ENCODE assay signal across 11 mouse cellular contexts in the genomic region with DNA sequence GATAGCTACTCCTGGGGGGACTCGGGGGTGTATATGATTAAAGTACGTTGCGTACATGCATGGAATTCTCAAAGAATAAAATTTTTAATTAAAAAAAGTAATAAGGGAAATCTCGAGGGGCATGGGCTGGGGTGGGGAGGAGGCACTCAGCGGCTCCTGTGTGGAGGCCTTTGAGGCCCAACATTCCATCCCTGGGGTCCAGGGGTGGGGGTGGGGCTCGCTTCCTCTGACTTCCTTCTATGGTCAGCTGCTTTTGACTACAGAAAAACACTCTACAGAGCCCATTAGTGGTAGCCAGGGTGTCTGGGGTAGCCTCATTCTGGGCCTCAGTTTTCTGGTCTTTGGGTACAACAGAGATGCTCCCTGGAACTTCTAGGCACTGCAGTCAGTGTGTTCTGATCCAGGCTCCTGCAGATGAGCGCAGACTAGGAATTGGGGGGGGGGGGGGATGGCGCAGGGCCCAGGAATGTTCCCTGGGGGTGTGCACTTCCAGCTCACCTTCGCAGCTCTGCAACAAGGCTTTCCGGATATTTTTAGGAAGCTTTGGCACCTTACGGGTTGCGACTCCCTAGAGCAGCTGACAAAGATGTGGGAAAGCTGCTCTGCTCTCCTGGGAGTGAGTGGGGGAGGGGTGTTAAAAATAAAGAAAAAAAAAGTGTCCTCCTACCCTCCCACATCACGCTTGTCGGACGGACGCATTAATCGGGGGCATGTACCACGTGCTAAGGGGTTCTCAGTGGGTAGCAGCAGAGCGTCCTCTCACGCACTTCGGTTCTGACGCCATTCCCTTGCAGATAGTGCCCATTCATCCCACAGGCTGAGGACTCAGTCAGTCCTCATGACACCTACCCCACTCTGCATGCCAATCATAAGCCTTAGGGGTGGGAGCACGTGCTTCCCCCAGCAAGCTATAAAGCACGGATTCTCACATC.
DNase-seq lines count a peak whose midpoint lies in the region; ATAC-seq and TF ChIP-seq lines count a peak whose summit lies in the region.
"Had no signal": no experiment of that assay in that cellular context is flagged by ENCODE, and none has a peak within 500 bp of the region (broad histone marks: within the 10 kb centered on the region; RNA-seq: fewer than 3 reads in every experiment).

No protein-coding gene starts in this region.

- peaks cover 5% of the 10 kb centered on the region for H3K4me1 ChIP-seq in kidney, embryonic 14.5 days (ENCODE audit: control insufficient read depth, insufficient read depth, low read length)
- H3K4me1 ChIP-seq in kidney, adult 2 months (ENCODE audit: control insufficient read depth, insufficient read depth, low read length), result peaks cover 2% of the 10 kb centered on the region; the same call in 1 of the 2 replicates
- peaks cover 8% of the 10 kb centered on the region for H3K4me1 ChIP-seq in testis, adult 2 months (ENCODE audit: control insufficient read depth, insufficient read depth, low read length)
- H3K4me1 ChIP-seq in limb, embryonic 11.5 days (ENCODE audit: control insufficient read depth, insufficient read depth, low read length), result peaks cover 6% of the 10 kb centered on the region; the same call in 1 of the 2 replicates

- ATAC-seq in kidney, embryonic 14.5 days (ENCODE audit: low FRiP score, low TSS enrichment), result peak; percentile 69; the same call in 1 of the 2 replicates
- ATAC-seq in limb, embryonic 11.5 days (ENCODE audit: insufficient number of reproducible peaks, low FRiP score, low TSS enrichment, low read depth), result peak; percentile 35; the same call in 1 of the 2 replicates
- no peak for ATAC-seq in erythroid progenitor cell, adult 5-6 weeks (replicated peaks; ENCODE audit: low FRiP score, poor library complexity, severe bottlenecking)
- ATAC-seq: intestine, embryonic 15.5 days had no signal

- H3K9ac ChIP-seq in kidney, embryonic 14.5 days (ENCODE audit: low read depth, low read length), result no peak overlapping the region
- H3K9ac ChIP-seq in limb, embryonic 11.5 days (ENCODE audit: low read length), result no peak overlapping the region
- H3K9ac ChIP-seq: intestine, embryonic 15.5 days had no signal

- no peak overlapping the region for H3K27ac ChIP-seq in kidney, embryonic 14.5 days (ENCODE audit: low read depth, low read length)
- H3K27ac ChIP-seq in kidney, adult 2 months (ENCODE audit: insufficient read depth, low read depth, low read length), result no peak overlapping the region
- H3K27ac ChIP-seq in testis, adult 2 months (ENCODE audit: control insufficient read depth, insufficient read depth, low read depth, low read length), result no peak overlapping the region
- no peak overlapping the region for H3K27ac ChIP-seq in limb, embryonic 11.5 days (replicated peaks; ENCODE audit: low read depth, low read length)
- H3K27ac ChIP-seq: intestine, embryonic 15.5 days had no signal

- TF ChIP-seq POLR2A in kidney, adult 2 months (IDR thresholded peaks at IDR 0.05; ENCODE audit: low read depth, low read length), result no peak
- TF ChIP-seq POLR2A in testis, adult 2 months (IDR thresholded peaks at IDR 0.05; ENCODE audit: control insufficient read depth, low read depth, low read length), result no peak

- H3K4me2 ChIP-seq in kidney, embryonic 14.5 days (replicated peaks; ENCODE audit: low read depth, low read length), result no peak overlapping the region
- H3K4me2 ChIP-seq in limb, embryonic 11.5 days (ENCODE audit: low read depth, severe bottlenecking), result no peak overlapping the region
- H3K4me2 ChIP-seq: intestine, embryonic 15.5 days had no signal

- DNase-seq in kidney, adult 2 months, result no peak
- no peak for DNase-seq in testis, postnatal 10 days (ENCODE audit: low spot score)
- DNase-seq in limb, embryonic 11.5 days (ENCODE audit: low spot score), result no peak
- DNase-seq in adrenal gland, postnatal 10 days, result no peak
- DNase-seq: cerebellum, adult 18-20 months had no signal

- no peaks in the 10 kb centered on the region for H3K9me3 ChIP-seq in kidney, embryonic 14.5 days (ENCODE audit: control insufficient read depth, low read length)
- no peaks in the 10 kb centered on the region for H3K9me3 ChIP-seq in limb, embryonic 11.5 days (ENCODE audit: control insufficient read depth, low read length)
- H3K9me3 ChIP-seq: G1E; intestine, embryonic 15.5 days had no signal

- no peak overlapping the region for H3K4me3 ChIP-seq in kidney, embryonic 14.5 days (ENCODE audit: low read length)
- H3K4me3 ChIP-seq in kidney, adult 2 months (ENCODE audit: insufficient read depth, low read depth, low read length), result no peak overlapping the region
- peak overlapping the region; percentile 33 for H3K4me3 ChIP-seq in testis, adult 2 months (ENCODE audit: control insufficient read depth, low read depth, low read length)
- no peak overlapping the region for H3K4me3 ChIP-seq in limb, embryonic 11.5 days (ENCODE audit: low read depth, low read length)
- H3K4me3 ChIP-seq: erythroblast, embryonic 14.5 days; intestine, embryonic 15.5 days had no signal

- TF ChIP-seq CTCF in kidney, adult 2 months (conservative IDR thresholded peaks at IDR 0.05; ENCODE audit: insufficient read depth, insufficient read length, low read depth, low read length), result no peak
- no peak for TF ChIP-seq CTCF in testis, adult 2 months (IDR thresholded peaks at IDR 0.05; ENCODE audit: control insufficient read depth, insufficient read depth, insufficient replicate concordance, low read depth, low read length)

- H3K27me3 ChIP-seq in kidney, embryonic 14.5 days (ENCODE audit: control insufficient read depth, insufficient read depth, low read length), result no peaks in the 10 kb centered on the region
- no peaks in the 10 kb centered on the region for H3K27me3 ChIP-seq in kidney, adult 2 months (replicated peaks; ENCODE audit: control insufficient read depth, insufficient read depth, low read length)
- H3K27me3 ChIP-seq in testis, adult 2 months (ENCODE audit: control insufficient read depth, insufficient read depth, low read length), result no peaks in the 10 kb centered on the region
- H3K27me3 ChIP-seq in limb, embryonic 11.5 days (ENCODE audit: control insufficient read depth, insufficient read depth, low read length), result no peaks in the 10 kb centered on the region
- H3K27me3 ChIP-seq: intestine, embryonic 15.5 days had no signal

- no peaks in the 10 kb centered on the region for H3K36me3 ChIP-seq in kidney, embryonic 14.5 days (ENCODE audit: control insufficient read depth, insufficient read depth, low read length)
- H3K36me3 ChIP-seq in kidney, adult 2 months (ENCODE audit: control insufficient read depth, insufficient read depth, low read length), result no peaks in the 10 kb centered on the region
- H3K36me3 ChIP-seq in testis, adult 2 months (ENCODE audit: control insufficient read depth, insufficient read depth, low read length), result no peaks in the 10 kb centered on the region
- H3K36me3 ChIP-seq in limb, embryonic 11.5 days (ENCODE audit: control insufficient read depth, insufficient read depth, low read length), result no peaks in the 10 kb centered on the region
- H3K36me3 ChIP-seq: G1E; intestine, embryonic 15.5 days had no signal

- 44% methylated on average over 23 of the region's 24 CpGs for WGBS in kidney, embryonic 14.5 days
- WGBS in kidney, adult 2 months, result 46% methylated on average over 24 of the region's 24 CpGs
- WGBS in limb, embryonic 11.5 days, result 48% methylated on average over 23 of the region's 24 CpGs
